Mouse (Mus musculus) left cerebral cortex, postnatal 14 days (tissue): ENCODE results near the gene Tnfaip6. TPM values are rescaled to one million over a fixed set of nuclear protein-coding genes. Genes with fewer than 3 reads are reported as not detected.
A peak's percentile ranks its signal among the peaks of the same experiment; 100 is the strongest.

Experiments
- DNase-seq, 2 experiments: peaks; one replicate each; pipeline ENCODE4 v3.0.0; 2021 to 2022; ENCODE audit warnings: low spot score in 2 of 2, mixed read lengths in 1 of 2
- intact Hi-C: fragments of 180-260 bp; cut with DNase I; formaldehyde crosslinking; loops from one replicate; pipeline ENCODE4 v1.15.1; 2025
- total RNA-seq, 2 experiments: library from RNA; stranded (reverse); gene quantifications; 2 replicates each; pipeline ENCODE4 v1.2.3; 2021

Tnfaip6 gene
- total RNA-seq, 2 experiments from 2014 or later: 1.0 to 1.2 TPM

DNA sequence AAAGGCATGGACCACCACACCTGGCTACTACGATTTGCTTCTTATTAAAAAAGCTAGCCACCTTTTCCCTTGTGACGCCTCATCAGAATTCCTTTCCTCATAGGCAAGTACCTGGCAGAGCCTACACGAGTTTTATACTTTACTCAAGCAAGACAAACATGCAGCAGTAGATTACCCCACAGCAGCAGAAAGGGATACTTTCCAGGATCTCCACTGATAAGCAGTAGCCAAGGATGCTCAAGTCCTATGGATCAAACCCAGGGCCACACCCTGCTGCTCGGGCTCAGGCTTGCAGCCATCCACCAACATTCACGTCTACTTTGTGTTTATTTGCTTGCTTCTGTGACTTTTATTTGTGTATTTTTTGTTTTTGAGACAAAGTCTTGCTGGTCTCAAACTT is 8.2 kb downstream of the Tnfaip6 start:
- no peak for DNase-seq
- intact Hi-C loops: no loop called here

DNA sequence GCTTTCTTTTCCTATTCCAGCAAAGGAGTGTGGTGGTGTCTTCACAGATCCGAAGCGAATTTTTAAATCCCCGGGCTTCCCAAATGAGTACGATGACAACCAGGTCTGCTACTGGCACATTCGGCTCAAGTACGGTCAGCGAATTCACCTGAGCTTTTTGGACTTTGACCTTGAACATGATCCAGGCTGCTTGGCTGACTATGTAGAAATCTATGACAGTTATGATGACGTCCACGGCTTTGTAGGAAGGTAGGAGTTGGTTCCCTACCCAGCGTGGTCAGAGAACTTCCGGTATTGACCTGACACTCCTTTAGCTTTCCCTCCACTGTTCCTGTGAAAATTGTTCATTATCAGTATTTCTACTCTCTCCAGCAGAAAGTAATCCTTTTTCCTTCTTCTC is 13.0 kb downstream of the Tnfaip6 start:
- intact Hi-C loops: no loop called here
- DNase-seq: no peak

DNA sequence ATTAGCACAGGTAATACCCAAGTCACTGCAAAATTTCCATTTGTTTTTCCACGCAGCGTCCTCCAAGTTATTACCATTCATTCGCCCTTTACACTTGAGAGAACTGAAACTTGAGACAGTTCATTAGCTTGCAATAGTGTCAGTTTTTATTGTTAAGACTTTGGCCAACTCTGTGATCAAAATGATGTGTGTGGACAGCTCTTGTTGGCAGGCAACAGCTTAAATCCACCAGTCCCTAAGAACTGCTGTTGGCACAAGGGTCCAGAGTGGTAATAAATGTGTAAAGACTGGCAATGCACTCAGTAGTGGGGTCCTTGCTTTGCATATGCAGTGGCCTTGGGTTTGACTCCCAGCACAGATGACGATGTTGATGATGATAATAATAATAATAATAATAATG is 14.5 kb downstream of the Tnfaip6 start:
- intact Hi-C loops: no loop called here
- DNase-seq: no peak

DNA sequence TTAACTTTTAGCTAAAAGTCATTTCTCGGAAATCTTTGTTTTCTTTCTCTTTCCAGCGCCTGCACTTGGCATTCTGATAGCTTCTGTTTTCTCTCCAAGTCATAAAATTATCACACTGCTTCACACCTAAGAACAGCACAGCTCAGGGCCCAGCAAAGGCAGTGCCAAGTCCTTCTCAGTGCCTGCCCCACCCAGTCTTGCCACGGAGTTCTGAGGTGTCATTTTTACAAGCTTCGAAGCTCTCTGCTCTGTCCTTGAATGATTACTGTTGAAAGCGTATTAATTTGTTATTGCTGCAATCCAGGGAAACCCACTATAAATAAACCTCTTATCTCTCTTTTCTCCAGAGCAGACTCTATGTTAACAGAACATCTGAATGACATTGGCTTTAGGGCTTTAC is 15.7 kb downstream of the Tnfaip6 start:
- no peak for DNase-seq
- intact Hi-C loops: no loop called here

DNA sequence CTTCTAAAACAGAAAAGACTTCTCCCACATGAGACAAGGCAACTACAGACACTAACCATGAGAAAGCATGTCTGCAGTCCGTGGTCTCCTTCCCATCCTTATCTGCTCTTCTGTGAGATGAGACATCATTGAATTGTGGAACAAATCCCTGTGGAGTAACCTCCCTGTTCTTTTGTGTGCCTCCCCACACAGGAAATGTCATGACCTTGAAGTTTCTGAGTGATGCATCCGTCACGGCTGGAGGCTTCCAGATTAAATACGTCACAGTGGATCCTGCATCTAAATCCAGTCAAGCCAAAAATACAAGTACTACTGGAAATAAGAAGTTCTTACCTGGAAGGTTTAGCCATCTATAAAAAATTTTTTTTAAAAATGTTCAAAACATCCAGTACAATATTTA is 17.8 kb downstream of the Tnfaip6 start:
- no peak for DNase-seq
- intact Hi-C loops: no loop called here

DNA sequence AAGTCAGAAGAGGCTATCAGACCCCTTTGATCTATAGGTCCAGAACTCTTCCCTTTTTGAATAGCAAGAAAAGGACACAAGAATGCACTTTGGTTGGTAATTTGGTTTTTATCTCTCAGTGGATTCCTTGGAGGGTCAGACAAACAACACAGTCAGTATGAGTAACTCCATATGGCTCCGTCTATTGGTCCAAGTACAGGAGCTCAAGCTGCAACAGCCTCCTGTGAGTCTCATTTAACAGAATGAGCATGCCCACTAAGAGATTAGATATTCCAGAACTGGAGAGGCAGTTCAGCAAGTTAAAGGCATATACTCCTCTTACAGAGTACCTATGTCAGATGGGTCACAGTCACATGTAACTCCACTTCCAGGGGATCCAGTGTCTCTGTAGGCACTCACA is 19.3 kb downstream of the Tnfaip6 start:
- intact Hi-C loops: no loop called here
- no peak for DNase-seq

DNA sequence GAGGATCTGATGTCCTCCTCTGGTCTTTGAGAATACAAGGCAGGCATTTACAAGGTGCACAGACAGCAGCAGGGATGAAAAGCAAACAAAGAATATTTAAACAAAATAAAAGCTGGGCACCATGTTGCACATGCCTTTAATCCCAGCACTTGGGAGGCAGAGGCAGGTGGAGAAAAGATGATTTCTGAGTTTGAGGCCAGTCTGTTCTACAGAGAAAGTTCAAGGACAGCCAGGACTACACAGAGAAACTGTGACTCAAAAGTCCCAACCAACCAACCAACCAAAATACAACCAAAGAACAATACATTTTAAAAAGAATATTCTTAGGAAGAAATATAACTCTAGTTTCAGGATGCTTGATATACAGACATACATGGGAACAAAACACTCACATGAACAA is 19.9 kb downstream of the Tnfaip6 start:
- no peak for DNase-seq
- intact Hi-C loops: no loop called here

DNA sequence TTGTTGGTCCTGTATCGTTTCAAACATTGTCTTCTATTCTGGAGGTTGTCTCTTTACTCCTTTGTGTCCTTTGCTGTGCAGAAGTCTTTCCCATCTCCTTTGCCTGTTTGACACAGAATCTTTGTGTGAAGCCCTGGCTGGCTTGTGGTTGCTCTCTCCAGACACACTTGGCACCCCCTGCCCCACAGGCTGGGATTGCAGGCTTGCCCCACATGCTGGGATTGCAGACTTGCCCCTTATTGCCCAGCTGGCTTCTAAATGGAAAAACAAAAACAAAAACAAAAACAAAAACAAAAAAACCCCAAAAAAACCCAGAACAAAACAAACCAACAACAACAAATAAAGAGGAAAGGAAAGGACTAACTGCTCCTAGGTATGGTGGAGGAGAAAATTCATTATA is 30.8 kb downstream of the Tnfaip6 start:
- intact Hi-C loops: no loop called here
- no peak for DNase-seq

DNA sequence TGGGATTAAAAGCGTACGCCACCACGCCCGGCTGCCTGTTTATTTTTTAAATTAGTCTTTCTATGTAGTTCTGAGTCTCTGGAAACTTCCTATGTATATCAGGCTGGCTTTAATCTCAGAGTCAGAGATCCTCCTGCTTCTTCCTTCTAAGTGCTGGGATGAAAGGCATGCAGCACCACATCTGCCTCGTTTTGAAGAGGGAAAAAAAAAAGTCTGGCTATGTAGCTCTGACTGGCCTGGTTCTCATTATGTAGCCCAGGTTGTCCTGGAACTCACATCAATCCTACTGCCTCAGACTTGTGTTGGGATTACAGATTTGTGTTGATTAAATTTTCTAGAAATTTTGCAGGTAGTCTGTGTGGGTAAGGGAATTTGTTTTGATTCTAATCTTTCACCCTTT is 33.0 kb downstream of the Tnfaip6 start:
- intact Hi-C loops: loop anchor here (5.0 kb wide), 1 partner anchor 99 kb away; the partner anchor contains the start of gene Nmi
- DNase-seq: no peak

DNA sequence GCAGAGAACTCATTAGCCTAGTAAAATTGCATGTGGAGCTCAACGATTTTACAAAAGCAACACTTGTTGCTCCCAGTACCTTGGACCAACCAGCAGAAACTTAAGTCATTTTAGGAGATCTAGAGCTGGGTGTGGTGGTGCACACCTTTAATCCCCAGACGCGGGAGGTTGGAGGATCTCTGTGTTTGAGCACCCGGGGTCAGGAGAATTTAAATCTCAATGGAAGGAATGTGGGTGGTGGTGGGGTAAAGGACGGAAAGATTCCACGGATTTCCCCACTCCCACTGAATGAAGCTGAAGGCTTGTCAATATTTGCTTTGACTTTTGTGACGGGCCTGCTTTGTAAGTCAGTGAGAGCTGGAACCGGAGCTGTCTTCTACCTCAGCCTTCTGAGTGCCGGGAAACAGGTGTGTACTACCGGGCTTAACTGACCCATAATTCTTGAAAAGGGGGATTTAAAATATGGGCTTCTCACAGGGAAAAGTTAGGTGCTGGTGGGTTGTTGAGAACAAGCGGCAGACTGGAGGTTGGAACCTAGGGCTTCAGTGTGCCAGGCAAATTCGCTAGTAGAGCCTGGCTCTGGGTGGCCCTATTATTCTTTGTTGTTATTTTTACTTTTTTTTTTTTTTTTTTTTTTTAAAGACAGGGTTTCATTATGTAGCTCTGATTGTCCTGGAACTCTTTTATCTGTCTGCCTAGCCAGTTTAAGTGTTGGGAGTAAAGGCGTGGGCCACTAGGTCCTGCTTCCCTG is 33.6 kb downstream of the Tnfaip6 start:
- intact Hi-C loops: loop anchor here (5.0 kb wide), 1 partner anchor 99 kb away; the partner anchor contains the start of gene Nmi

DNA sequence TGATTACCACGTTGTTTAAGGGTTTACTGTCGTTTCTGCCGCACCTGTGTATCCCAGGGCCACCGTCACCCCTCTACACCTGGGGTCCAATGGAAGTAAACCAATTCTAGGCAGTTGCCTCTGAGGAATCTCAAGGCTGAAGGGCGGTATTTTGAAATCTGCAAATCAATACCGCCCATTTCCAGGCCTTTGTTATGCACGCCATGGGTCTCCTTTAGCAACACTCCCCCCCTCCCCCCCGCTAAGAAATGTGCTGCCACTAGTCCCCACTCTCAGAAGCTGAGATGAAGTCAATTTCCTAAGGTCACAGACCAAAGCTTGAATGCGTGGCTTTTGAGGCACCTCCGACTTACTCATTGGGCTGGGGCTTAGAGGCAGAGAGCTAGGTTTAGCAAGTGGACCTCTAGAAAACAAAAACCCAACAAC is 34.3 kb downstream of the Tnfaip6 start:
- DNase-seq: no peak
- intact Hi-C loops: loop anchor here (2.0 to 5.0 kb wide), 2 partner anchors 100 to 137 kb away; partner anchors contain the start of genes Nmi and Rbm43

More for the DNA sequence above, 33.6 kb downstream of the Tnfaip6 start:
- no peak for DNase-seq

DNA sequence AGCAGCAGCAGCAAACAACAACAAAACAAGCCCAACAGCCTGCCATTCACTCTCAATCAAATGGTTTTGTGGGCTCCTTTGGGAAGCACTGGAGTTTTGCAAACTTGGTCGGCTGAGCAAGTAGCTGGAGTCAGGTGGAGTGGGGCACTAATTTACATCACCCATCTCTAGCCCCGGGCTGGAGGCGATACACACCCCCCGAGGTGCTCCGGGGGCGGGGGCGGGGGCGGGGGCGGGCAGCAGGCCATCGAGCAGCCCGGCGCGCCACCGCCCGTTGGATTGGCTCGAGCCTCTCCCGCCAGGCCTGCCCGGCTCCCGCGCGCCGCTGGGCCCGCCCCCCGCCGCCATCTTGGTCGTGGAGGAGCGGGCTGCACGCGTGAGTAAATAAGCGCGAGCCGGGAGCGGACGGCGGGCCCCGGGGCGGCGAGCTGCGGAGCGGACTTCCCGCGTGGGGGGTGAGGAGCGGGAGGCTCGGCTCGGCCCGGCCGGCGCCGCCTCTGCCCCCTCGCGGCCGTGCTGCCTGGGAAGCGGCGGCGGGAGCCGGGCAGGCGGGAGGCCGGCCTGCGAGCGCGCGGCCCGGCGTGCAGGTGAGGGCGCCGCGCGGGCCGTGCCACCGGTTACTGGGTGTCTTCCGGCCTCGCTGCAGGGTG is 34.8 kb downstream of the Tnfaip6 start, which contains the start of gene Rif1:
Rif1 (plus strand) TSS at position 342 of the 650 bp plus-strand sequence.
- peak; percentile 59 to 79 for DNase-seq
- intact Hi-C loops: loop anchor here (2.0 to 5.0 kb wide), 2 partner anchors 100 to 138 kb away; partner anchors contain the start of genes Nmi and Rbm43

DNA sequence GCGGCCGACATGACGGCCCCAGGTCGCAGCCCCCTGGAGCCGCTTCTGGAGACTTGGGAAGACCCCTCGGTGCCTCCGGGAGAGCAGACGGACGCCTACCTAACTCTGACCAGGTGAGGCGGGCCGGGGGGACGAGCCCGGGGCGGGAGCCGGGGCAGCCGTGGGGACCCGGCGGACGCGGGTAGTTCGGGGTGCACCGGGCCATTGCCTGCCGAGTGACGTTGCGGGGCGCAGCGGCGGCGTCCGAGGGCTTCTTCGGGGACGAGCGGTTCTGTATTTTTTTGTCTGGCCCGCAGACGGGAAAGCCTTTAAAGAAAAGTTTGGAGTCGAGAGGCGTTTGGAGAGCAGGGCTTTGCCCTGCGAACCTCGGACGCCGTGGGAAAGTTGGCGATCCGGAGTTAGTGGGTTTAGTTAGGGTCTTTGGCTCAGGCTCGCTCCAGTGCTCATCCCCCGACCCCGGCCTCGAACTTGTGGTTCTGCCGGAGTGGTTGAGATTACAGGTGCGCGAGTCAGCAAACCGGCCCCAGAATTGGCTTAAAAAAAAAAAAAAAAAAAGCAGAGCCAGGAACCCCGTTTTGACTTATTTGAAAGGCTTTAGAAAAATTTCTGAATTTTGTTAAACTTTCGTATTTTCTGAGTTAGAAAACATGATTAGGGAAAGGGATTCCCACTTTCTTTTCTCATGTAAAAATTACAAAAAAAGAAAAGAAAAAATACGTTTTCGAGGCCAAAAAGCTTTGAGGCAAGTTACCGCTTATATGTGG is 35.5 kb downstream of the Tnfaip6 start:
- intact Hi-C loops: loop anchor here (2.0 to 5.0 kb wide), 2 partner anchors 101 to 139 kb away; partner anchors contain the start of genes Nmi and Rbm43
- DNase-seq: peak in 1 of 2 experiments; percentile 15

DNA sequence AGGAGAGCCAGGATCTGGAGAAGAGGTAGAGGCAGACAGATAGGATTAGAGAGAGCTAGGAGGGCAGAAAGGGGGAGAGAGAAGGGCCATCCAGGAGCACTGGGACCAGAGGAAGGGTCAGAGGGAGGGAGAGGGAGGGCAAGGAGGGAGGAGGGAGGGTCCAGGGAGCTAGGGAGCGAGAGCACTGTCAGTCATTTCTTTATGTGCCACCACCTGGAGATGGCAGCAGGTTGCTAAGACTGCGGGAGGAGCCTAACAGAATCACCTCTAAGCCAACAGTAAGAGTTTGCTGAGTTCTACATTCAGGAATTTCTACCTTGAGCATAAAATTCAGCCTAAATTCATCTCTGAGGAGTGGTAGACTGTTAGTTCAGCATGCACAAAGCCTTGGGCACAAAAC is 40.9 kb downstream of the Tnfaip6 start:
- intact Hi-C loops: no loop called here
- no peak for DNase-seq

DNA sequence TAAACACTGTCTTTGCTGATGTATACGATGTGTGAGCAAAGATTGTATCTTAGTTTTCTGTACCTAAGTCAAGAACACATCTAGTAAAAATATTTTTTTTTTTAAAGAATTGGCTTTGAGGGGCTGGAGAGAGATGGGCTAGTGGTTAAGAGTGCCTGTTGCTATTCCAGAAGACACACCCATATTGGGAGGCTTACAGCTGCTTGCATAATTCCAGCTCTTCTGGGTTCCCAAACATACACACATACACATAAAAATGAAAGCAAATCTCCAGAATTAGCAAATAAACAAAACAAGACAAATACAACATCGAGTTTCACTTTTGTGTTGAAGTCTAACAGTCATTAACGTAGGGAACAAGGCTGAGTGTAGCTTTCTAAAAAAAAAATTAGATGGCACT is 46.2 kb downstream of the Tnfaip6 start:
- DNase-seq: no peak
- intact Hi-C loops: no loop called here

DNA sequence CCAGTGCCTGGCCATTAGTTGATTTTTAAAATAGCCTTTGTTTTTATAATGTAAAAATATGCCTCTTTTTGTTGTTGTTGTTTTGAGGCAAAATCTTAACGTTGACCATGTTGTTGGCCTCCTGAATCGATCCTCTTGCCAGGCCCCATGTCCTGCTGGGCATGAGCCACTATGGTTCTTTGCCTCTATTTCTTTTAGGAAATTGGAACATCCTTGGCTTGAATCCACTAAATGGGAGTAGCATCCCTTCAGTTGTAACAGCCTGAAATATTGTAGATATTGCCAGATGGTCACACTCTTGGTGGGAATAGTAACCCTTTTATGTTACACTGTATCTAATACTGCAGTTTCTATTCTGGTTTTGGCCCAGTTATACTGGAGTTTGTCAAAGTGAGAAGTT is 46.8 kb downstream of the Tnfaip6 start:
- intact Hi-C loops: no loop called here
- DNase-seq: no peak
